ENCODE assay signal across 24 mouse cellular contexts in genomic region chr5:102643820-102644219, GRCm38 (mm10).
DNase-seq lines count a peak whose midpoint lies in the region; ATAC-seq lines count a peak whose summit lies in the region.
"Had no signal": no experiment of that assay in that cellular context is flagged by ENCODE, and none has a peak within 500 bp of the region (broad histone marks: within the 10 kb centered on the region; RNA-seq: fewer than 3 reads in every experiment).

No protein-coding gene starts in this region.

- no peaks in the 10 kb centered on the region for H3K36me3 ChIP-seq in kidney, embryonic 15.5 days
- no peaks in the 10 kb centered on the region for H3K36me3 ChIP-seq in liver, embryonic 13.5 days
- H3K36me3 ChIP-seq: embryonic facial prominence, embryonic 13.5 days; forebrain, embryonic 12.5 days; G1E; heart, embryonic 10.5 days; hindbrain, embryonic 10.5 days; limb, embryonic 13.5 days had no signal

- H3K27ac ChIP-seq in kidney, embryonic 15.5 days, result no peak overlapping the region
- H3K27ac ChIP-seq in liver, embryonic 13.5 days, result no peak overlapping the region
- H3K27ac ChIP-seq: embryonic facial prominence, embryonic 13.5 days; forebrain, embryonic 12.5 days; gastrocnemius, adult 2 months; heart, embryonic 10.5 days; hindbrain, embryonic 10.5 days; limb, embryonic 13.5 days had no signal

- no peak overlapping the region for H3K4me2 ChIP-seq in kidney, embryonic 15.5 days
- H3K4me2 ChIP-seq in liver, embryonic 13.5 days, result no peak overlapping the region
- H3K4me2 ChIP-seq: embryonic facial prominence, embryonic 13.5 days; forebrain, embryonic 12.5 days; limb, embryonic 13.5 days had no signal

- no peak overlapping the region for H3K9ac ChIP-seq in kidney, embryonic 15.5 days
- no peak overlapping the region for H3K9ac ChIP-seq in liver, embryonic 13.5 days
- H3K9ac ChIP-seq: embryonic facial prominence, embryonic 13.5 days; forebrain, embryonic 12.5 days; limb, embryonic 13.5 days had no signal

- 65% methylated on average over 4 of the region's 4 CpGs for WGBS in kidney, embryonic 15.5 days
- WGBS in liver, embryonic 13.5 days (ENCODE audit: insufficient replicate concordance), result 18% methylated on average over 4 of the region's 4 CpGs

- no peaks in the 10 kb centered on the region for H3K4me1 ChIP-seq in kidney, embryonic 15.5 days
- no peaks in the 10 kb centered on the region for H3K4me1 ChIP-seq in liver, embryonic 13.5 days (replicated peaks)
- H3K4me1 ChIP-seq: forebrain, embryonic 12.5 days; heart, embryonic 10.5 days; hindbrain, embryonic 10.5 days had no signal

- peak; percentile 13 for DNase-seq in kidney, adult 18-20 months
- peak; percentile 0 for DNase-seq in liver, embryonic 13.5 days
- no peak for DNase-seq in liver
- DNase-seq: cerebellum, adult 2 months; cerebellum, postnatal 25 days; embryo, embryonic 11 days; gastrocnemius, adult 2 months; layer of hippocampus, adult 9-11 months; lung, postnatal 10 days; midbrain, embryonic 14.5 days had no signal

- no peaks in the 10 kb centered on the region for H3K9me3 ChIP-seq in kidney, embryonic 15.5 days (replicated peaks)
- no peaks in the 10 kb centered on the region for H3K9me3 ChIP-seq in liver, embryonic 13.5 days (replicated peaks)
- H3K9me3 ChIP-seq: embryonic facial prominence, embryonic 13.5 days; forebrain, embryonic 12.5 days; heart, embryonic 10.5 days; hindbrain, embryonic 10.5 days; limb, embryonic 13.5 days had no signal

- H3K4me3 ChIP-seq in kidney, embryonic 15.5 days (replicated peaks), result no peak overlapping the region
- no peak overlapping the region for H3K4me3 ChIP-seq in liver, embryonic 13.5 days (replicated peaks)
- H3K4me3 ChIP-seq: embryonic facial prominence, embryonic 13.5 days; erythroblast, embryonic 14.5 days; forebrain, embryonic 12.5 days; gastrocnemius, adult 2 months; heart, embryonic 10.5 days; hindbrain, embryonic 10.5 days; limb, embryonic 13.5 days had no signal

- H3K27me3 ChIP-seq in kidney, embryonic 15.5 days, result no peaks in the 10 kb centered on the region
- no peaks in the 10 kb centered on the region for H3K27me3 ChIP-seq in liver, embryonic 13.5 days
- H3K27me3 ChIP-seq: CH12.LX; embryonic facial prominence, embryonic 13.5 days; forebrain, embryonic 12.5 days; limb, embryonic 13.5 days had no signal

- no peak for ATAC-seq in kidney, embryonic 15.5 days (replicated peaks; ENCODE audit: low FRiP score)
- no peak for ATAC-seq in liver, embryonic 13.5 days (ENCODE audit: low read depth)
- peak; percentile 60 for ATAC-seq in common myeloid progenitor, adult 5-6 weeks (replicated peaks; ENCODE audit: low read depth, poor library complexity, severe bottlenecking)
- peak; percentile 69 for ATAC-seq in megakaryocyte progenitor cell, adult 5-6 weeks (replicated peaks; ENCODE audit: poor library complexity)
- ATAC-seq in inflammation-experienced regulatory T-cells, adult 6 months, result no peak
- ATAC-seq: hindbrain, embryonic 16.5 days; Patski had no signal

Comparison
In these comparisons a context has a peak if more than half of its experiments do, and no peak if none do; other contexts are left out.
1. ATAC-seq: peak in common myeloid progenitor, adult 5-6 weeks (single experiment) and megakaryocyte progenitor cell, adult 5-6 weeks (single experiment); none in kidney, embryonic 15.5 days (single experiment), liver, embryonic 13.5 days (single experiment) and inflammation-experienced regulatory T-cells, adult 6 months (single experiment).